ENCODE assay signal across 17 mouse cellular contexts in the genomic region with DNA sequence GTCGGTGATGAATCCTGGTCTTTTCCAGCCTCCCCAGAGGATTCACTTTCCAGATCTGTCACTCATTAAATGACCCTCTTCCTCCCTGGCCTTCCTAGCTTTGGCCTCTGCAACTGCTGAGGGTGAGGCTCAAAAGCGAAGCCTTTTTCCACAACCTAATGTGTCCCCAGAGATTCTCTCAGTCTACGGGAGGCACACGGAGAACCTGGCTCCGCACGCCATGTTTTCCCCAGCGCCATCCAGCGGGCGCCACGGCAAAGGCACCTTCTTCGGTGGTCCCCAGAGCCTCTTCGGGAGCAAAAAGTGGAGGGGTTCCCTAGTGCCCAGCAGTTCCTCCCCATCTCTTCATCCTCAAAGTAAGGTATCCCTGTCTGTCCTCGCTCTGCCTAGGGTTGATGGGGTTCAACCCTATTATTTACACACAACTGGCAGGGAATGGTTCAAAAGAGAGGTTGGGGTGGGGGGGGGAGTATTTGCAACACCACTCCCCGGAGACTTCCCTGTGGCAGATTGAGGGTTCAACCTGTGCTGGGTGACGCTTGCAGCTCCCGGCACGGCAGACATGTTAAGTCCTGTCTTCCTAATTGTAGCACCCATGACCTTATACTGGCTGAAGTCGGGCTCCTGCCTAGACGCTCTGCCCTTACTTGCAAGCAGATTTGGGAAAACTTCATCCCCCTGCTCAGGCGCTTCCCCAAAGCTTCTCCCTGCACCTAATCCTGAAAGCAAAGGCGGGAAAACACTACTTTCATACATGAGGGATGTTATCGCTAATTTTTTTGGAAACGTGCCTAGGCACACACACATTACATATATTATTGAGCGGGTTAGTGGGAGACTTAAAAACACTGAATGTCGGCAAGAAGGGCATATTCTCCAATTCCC. TPM values are rescaled to one million over a fixed set of nuclear protein-coding genes. Genes with fewer than 3 reads are reported as not detected.
A peak's percentile ranks its signal among the peaks of the same experiment; 100 is the strongest.
DNase-seq lines count a peak whose midpoint lies in the region; ATAC-seq and TF ChIP-seq lines count a peak whose summit lies in the region.
"Had no signal": no experiment of that assay in that cellular context is flagged by ENCODE, and none has a peak within 500 bp of the region (broad histone marks: within the 10 kb centered on the region; RNA-seq: fewer than 3 reads in every experiment).

No protein-coding gene starts in this region.

- no peak for ATAC-seq in kidney, postnatal 0 days (replicated peaks; ENCODE audit: low FRiP score, low read depth)
- ATAC-seq: activated CD4-positive, CD25-positive, alpha-beta regulatory T cell, adult 4 months; inflammation-experienced regulatory T-cells, adult 6 months; midbrain, embryonic 16.5 days had no signal

- TF ChIP-seq CTCF in kidney, postnatal 0 days (IDR thresholded peaks at IDR 0.05; ENCODE audit: low read depth), result peak; percentile 8; the same call in 1 of the 2 replicates

- no peaks in the 10 kb centered on the region for H3K9me3 ChIP-seq in kidney, postnatal 0 days (replicated peaks; ENCODE audit: low read length)
- no peaks in the 10 kb centered on the region for H3K9me3 ChIP-seq in limb, embryonic 10.5 days (replicated peaks)
- H3K9me3 ChIP-seq: heart, embryonic 15.5 days had no signal

- peaks cover 67% of the 10 kb centered on the region for H3K27me3 ChIP-seq in kidney, postnatal 0 days (ENCODE audit: insufficient read depth, low read length)
- peaks cover 100% of the 10 kb centered on the region for H3K27me3 ChIP-seq in limb, embryonic 10.5 days (ENCODE audit: low read depth, poor library complexity, severe bottlenecking)

- H3K27ac ChIP-seq in kidney, postnatal 0 days, result no peak overlapping the region
- 0 out of 2 replicates have a peak overlapping the region, but pooled peaks have one; percentile 9 for H3K27ac ChIP-seq in limb, embryonic 10.5 days
- H3K27ac ChIP-seq: heart, embryonic 15.5 days had no signal

- no peak overlapping the region for H3K4me3 ChIP-seq in kidney, postnatal 0 days (replicated peaks; ENCODE audit: low read depth, low read length)
- H3K4me3 ChIP-seq in limb, embryonic 10.5 days, result no peak overlapping the region; the same call in 1 of the 2 replicates
- H3K4me3 ChIP-seq: heart, embryonic 15.5 days had no signal

- no peaks in the 10 kb centered on the region for H3K36me3 ChIP-seq in kidney, postnatal 0 days (ENCODE audit: insufficient read depth, low read length)
- H3K36me3 ChIP-seq in limb, embryonic 10.5 days, result no peaks in the 10 kb centered on the region
- H3K36me3 ChIP-seq: G1E; heart, embryonic 15.5 days had no signal

- H3K4me2 ChIP-seq in kidney, postnatal 0 days (ENCODE audit: low read length), result no peak overlapping the region
- H3K4me2 ChIP-seq: heart, embryonic 15.5 days had no signal

- intact Hi-C loops in left cerebral cortex, postnatal 36 days (cut with DNase I), result no loop called here

- H3K9ac ChIP-seq in kidney, postnatal 0 days (ENCODE audit: low read depth, low read length), result no peak overlapping the region
- H3K9ac ChIP-seq: heart, embryonic 15.5 days had no signal

- WGBS in kidney, postnatal 0 days, result 8% methylated on average over 25 of the region's 25 CpGs
- 3% methylated on average over 25 of the region's 25 CpGs for WGBS in limb, embryonic 10.5 days

- no peaks in the 10 kb centered on the region for H3K4me1 ChIP-seq in kidney, postnatal 0 days (replicated peaks; ENCODE audit: insufficient read depth, low read length)
- H3K4me1 ChIP-seq in limb, embryonic 10.5 days, result peaks cover 64% of the 10 kb centered on the region
- H3K4me1 ChIP-seq: heart, embryonic 15.5 days had no signal

- peak; percentile 20 for DNase-seq in adrenal gland, postnatal 14 days
- DNase-seq in adrenal gland, postnatal 10 days, result no peak
- no peak for DNase-seq in kidney, postnatal 0 days (ENCODE audit: low spot score)
- no peak for DNase-seq in kidney, postnatal 25 days
- DNase-seq in ES-CJ7 (ENCODE audit: low read depth, low spot score), result peak; percentile 69
- peak; percentile 55 for DNase-seq in limb, embryonic 10.5 days (ENCODE audit: low spot score)
- DNase-seq in left cerebral cortex, postnatal 36 days (ENCODE audit: low spot score in 2 of 2), result no peak
- DNase-seq in adrenal gland, postnatal 4 days (ENCODE audit: low spot score in 2 of 2), result no peak
- DNase-seq: cerebellum, postnatal 10 days; lung, postnatal 4 days; right cerebral cortex, postnatal 25 days; thymus, adult 2 months had no signal

RNA-seq across cellular contexts. Expression of a gene that starts 9.7 kb away (rescaled TPM):
- total RNA-seq in adrenal gland, postnatal 14 days (2021), result 176 and 177 TPM in 2 replicates
- 100 to 1,000 TPM; 136 to 142 TPM for total RNA-seq in adrenal gland, postnatal 10 days (2021)
- 32.9 and 36.8 TPM in 2 replicates for polyA plus RNA-seq in kidney, postnatal 0 days (2015; fragmentation: Nextera tagmentation; extraction: Ambion mirVana)
- polyA plus RNA-seq in limb, embryonic 10.5 days (2016; fragmentation: Nextera tagmentation; extraction: Ambion mirVana), result 50.1 and 55.3 TPM in 2 replicates
- 1 to 10 TPM; 4.3 to 4.9 TPM for total RNA-seq in left cerebral cortex, postnatal 36 days (2021)
- total RNA-seq in adrenal gland, postnatal 4 days (2021), result 100 to 1,000 TPM; 179 to 231 TPM
- polyA plus RNA-seq: activated CD4-positive, CD25-positive, alpha-beta regulatory T cell, adult 4 months; G1E had no signal

Comparison
In these comparisons a context has a peak if more than half of its experiments do, and no peak if none do; other contexts are left out.
1. DNase-seq: peak in adrenal gland, postnatal 14 days (single experiment), ES-CJ7 (single experiment) and limb, embryonic 10.5 days (single experiment); none in adrenal gland, postnatal 10 days (single experiment), kidney, postnatal 0 days (single experiment), kidney, postnatal 25 days (0 of 2), left cerebral cortex, postnatal 36 days (0 of 2) and adrenal gland, postnatal 4 days (0 of 2).
2. RNA of a gene that starts 9.7 kb away (total RNA-seq): 179 to 231 TPM in adrenal gland, postnatal 4 days, 176 to 177 TPM in adrenal gland, postnatal 14 days and 136 to 142 TPM in adrenal gland, postnatal 10 days; 4.3 to 4.9 TPM in left cerebral cortex, postnatal 36 days; every median in the first group is over 10 times any median in the second.